Mouse (Mus musculus) right cerebral cortex, postnatal 14 days (tissue): Measurements from ENCODE around the gene Spout1.
"Not testable (repeated sequence)": the region's sequence is repeated elsewhere in the genome, so short reads cannot be mapped to it uniquely, and the experiment has no call there.

ENCODE experiments used
- DNase-seq: peaks from one replicate; pipeline ENCODE4 v3.0.0; 2022

Spout1 gene

GRCm38 (mm10) chr2:30177700-30178675, at the start of gene Spout1:
Gene Spout1 (minus strand): TSS chr2:30178459.
- peak; percentile 98 for DNase-seq

- DNase-seq: no peak
Measured at GRCm38 (mm10) chr2:30216293-30216692, 38.0 kb upstream of the Spout1 start.

- no peak for DNase-seq
Measured at GRCm38 (mm10) chr2:30215493-30215892, 37.2 kb upstream of the Spout1 start.

GRCm38 (mm10) chr2:30214745-30215144, 36.5 kb upstream of the Spout1 start:
- no peak for DNase-seq

- DNase-seq: no peak
Measured at GRCm38 (mm10) chr2:30212951-30213350, 34.7 kb upstream of the Spout1 start.

GRCm38 (mm10) chr2:30212169-30212545, 33.9 kb upstream of the Spout1 start:
- DNase-seq: no peak

- DNase-seq: no peak
Measured at GRCm38 (mm10) chr2:30211408-30212168, 33.3 kb upstream of the Spout1 start.

DNA sequence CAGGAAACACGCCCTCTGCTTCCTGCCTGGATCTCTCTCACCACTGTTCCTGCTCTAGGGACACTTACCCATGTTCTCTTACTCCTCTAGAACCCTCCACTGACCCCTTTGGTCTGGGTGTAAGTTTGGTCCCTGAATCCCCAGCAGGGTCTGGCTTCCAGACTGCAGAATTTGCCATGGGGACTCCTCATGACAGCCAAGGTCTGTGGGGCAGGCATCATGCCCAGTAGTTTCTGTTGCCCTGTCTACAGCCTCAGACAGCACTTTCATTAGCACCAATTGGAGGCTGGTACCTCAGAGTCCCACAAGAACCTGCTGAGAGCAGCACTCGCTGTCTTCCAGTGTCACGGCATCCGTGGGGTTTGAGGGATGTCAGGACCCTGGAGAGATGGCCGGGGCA, 29.6 kb upstream of the Spout1 start:
- no peak for DNase-seq

GRCm38 (mm10) chr2:30207401-30207800, 29.1 kb upstream of the Spout1 start:
- no peak for DNase-seq

GRCm38 (mm10) chr2:30205629-30206357, 27.5 kb upstream of the Spout1 start, which contains the start of gene Kyat1:
Gene Kyat1 (minus strand): TSS chr2:30205847.
- peak; percentile 91 for DNase-seq

- no peak for DNase-seq
Measured at GRCm38 (mm10) chr2:30205255-30205628, 27.0 kb upstream of the Spout1 start.

DNA sequence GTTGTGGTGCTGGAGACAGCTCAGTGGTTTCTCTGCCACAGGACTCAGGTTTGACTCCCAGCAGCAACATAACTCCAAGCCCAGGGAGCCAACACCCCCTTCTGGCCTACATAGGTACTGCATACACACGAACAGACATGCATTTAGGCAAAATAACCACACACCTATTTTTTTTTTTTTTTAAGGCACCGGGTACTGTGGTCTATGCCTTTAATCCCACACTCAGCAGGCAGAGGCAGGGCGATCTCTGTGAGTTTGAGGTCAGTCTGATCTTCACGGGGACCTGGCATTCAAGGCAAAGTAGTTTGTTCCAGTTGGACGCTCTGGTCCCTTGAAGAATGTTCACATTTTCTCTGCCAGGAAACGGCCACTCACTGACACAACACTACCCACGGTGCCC, 25.2 kb upstream of the Spout1 start:
- no peak for DNase-seq

DNA sequence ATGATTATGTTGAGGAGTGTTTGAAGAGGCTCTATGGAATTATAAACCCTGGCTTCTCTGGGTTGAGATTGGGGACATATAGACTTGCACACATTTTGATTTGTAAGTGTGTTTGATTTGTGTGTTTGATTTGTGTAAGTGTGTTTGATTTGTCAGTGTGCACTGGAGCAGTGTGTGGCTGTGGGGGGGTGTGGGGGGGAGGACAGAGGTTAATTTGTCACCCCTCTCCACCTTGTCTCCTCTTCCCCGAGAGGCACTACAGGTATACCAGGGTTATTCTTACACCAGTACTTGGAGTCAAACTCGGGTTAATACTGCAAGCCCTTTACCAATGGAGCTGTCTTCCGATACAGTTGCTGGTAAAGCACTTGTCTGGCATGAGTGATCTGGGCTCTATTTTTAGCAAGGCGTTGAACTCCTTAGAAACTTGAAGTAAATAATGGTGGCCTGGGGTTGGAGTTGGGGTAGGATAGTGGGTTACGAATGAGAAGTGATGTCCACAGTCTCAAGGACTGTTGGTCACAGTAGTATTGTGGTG, 22.2 kb upstream of the Spout1 start:
- DNase-seq: no peak

DNA sequence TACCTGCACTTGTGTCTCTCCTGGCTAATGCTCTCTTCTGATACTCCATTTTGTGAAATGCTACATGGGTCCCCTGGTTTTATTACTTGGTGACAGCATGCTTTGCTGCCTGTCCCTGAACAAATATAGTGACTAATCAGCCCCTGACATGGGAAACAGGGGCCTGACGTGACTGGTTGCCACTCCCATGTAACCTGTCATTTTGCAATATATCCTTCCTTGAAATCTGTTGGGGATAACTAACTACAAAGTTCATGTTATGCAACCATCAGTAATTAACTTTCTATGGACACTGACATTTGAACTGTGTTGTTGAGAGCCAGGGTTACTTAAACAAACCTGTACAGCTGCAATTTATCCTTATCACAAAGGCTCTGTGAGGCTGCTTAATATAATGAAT, 21.7 kb upstream of the Spout1 start:
- no peak for DNase-seq

- no peak for DNase-seq
Measured at GRCm38 (mm10) chr2:30198021-30198420, 19.8 kb upstream of the Spout1 start.

DNA sequence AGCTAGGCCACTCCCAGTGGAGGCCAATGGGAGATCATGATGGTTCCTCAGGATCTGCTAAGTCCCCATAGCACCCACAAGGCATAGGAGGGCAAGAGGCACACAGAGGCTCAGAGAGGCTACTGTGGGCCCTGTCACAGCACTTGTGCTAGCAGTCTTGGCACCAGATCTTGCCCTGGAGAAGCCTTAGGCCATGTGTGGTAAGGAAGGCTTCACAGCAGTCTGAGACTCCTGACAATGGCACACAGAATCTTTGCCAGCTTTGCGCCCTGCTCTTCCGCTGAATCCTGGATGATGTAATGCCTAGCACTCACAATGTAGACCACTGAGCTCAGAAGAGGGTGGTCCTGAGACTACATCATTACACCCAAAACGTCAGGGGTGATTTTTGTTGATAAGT, 16.4 kb upstream of the Spout1 start:
- no peak for DNase-seq

GRCm38 (mm10) chr2:30191790-30192580, 13.7 kb upstream of the Spout1 start:
- no peak for DNase-seq

DNA sequence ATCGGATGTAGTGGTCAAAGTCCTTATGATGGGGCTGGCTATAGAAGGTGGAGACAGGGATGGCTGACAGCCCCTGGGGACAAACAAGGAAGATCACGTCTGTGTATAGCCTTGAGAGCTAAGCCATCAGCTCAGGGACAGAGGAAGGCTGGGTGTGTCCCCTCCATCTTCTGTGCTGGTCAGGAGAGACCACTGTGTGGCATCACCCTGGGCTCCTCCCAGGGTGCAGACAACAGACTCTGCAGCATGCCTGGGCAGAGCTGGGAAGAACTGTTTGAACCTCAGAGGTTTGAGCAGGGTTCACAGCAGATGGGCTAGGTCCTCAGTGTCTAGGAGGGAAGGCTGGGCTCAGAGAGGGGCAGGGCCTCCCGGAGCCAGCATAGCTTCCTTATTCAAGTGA, 7.4 kb upstream of the Spout1 start:
- DNase-seq: no peak

DNA sequence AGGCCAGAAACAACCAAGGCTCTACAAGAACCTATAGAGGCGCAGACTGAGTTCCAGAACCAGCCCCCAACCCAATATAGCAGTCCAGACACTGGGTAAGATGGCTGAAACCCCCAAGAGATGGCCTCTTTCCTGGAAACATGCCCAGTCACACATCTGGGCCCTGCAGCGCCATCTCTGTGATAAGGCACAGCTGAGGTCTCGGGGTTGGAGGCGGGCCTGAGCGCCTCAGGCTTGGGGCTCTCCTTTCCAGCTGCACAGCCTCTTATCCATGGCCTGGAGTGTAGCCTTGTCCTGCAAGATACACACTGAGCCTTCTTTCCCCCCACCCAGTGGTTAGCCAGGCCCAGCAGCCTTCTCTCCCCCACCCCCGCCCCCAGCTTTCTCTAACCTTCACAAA, 7.0 kb upstream of the Spout1 start:
- DNase-seq: no peak

DNA sequence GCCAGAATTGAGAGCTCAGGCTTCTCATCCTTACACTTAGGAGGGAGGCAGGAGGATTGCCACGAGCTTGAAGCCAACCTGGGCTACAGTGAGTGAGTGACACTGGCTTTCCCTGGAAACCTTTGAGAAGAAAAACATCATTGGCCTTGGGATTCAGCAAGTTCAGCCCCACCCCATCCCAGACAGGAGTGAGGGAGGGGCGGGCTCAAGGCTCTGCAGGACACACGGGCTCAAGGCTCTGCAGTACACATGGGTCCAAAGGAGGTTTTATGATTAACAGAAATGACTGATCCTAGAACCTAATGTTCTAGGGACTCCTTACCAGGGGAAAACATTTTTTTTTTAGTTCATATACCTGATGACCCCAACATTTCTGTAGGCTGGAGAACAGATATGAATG, 5.5 kb upstream of the Spout1 start:
- DNase-seq: no peak

GRCm38 (mm10) chr2:30182424-30182823, 4.2 kb upstream of the Spout1 start:
- DNase-seq: no peak

GRCm38 (mm10) chr2:30178711-30179110, 452 bp upstream of the Spout1 start:
- not testable (repeated sequence) for DNase-seq
